Mouse (Mus musculus): ENCODE data around the gene Gm13694.
"Not testable (repeated sequence)": the region's sequence is repeated elsewhere in the genome, so short reads cannot be mapped to it uniquely, and the experiment has no call there.

DNA sequence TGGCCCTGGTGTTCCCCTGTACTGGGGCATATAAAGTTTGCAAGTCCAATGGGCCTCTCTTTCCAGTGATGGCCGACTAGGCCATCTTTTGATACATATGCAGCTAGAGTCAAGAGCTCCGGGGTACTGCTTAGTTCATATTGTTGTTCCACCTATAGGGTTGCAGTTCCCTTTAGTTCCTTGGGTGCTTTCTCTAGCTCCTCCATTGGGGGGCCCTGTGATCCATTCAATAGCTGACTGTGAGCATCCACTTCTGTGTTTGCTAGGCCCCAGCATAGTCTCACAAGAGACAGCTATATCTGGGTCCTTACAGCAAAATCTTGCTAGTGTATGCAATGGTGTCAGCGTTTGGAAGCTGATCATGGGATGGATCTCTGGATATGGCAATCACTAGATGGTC lies 15.8 kb downstream of the Gm13694 start:
- not testable (repeated sequence) for TF ChIP-seq CTCF, EP300 (IDR thresholded peaks at IDR 0.05; ENCODE audit: low read depth)
